Comparison of ENCODE assay signal across 24 mouse cellular contexts in genomic region chr2:116200795-116201194, GRCm38 (mm10).
DNase-seq lines count a peak whose midpoint lies in the region; ATAC-seq and TF ChIP-seq lines count a peak whose summit lies in the region.
"Had no signal": no experiment of that assay in that cellular context is flagged by ENCODE, and none has a peak within 500 bp of the region (broad histone marks: within the 10 kb centered on the region; RNA-seq: fewer than 3 reads in every experiment).

No protein-coding gene starts in this region.

- H3K9me3 ChIP-seq in hindbrain, embryonic 12.5 days (replicated peaks): no peaks in the 10 kb centered on the region
- H3K9me3 ChIP-seq in hindbrain, embryonic 10.5 days: no peaks in the 10 kb centered on the region
- H3K9me3 ChIP-seq in neural tube, embryonic 13.5 days: no peaks in the 10 kb centered on the region
- H3K9me3 ChIP-seq in hindbrain, embryonic 13.5 days: no peaks in the 10 kb centered on the region
- H3K9me3 ChIP-seq in intestine, postnatal 0 days (ENCODE audit: control insufficient read depth): no peaks in the 10 kb centered on the region
- H3K9me3 ChIP-seq: embryonic facial prominence, embryonic 13.5 days; heart, embryonic 10.5 days; heart, embryonic 15.5 days; liver, embryonic 15.5 days had no signal

- no peaks in the 10 kb centered on the region for H3K4me1 ChIP-seq in hindbrain, embryonic 12.5 days
- no peaks in the 10 kb centered on the region for H3K4me1 ChIP-seq in hindbrain, embryonic 10.5 days (replicated peaks)
- H3K4me1 ChIP-seq in neural tube, embryonic 13.5 days (replicated peaks): peaks cover 21% of the 10 kb centered on the region
- H3K4me1 ChIP-seq in hindbrain, embryonic 13.5 days (replicated peaks): peaks cover 18% of the 10 kb centered on the region
- H3K4me1 ChIP-seq in intestine, postnatal 0 days (replicated peaks; ENCODE audit: control insufficient read depth, insufficient read depth, low read length): no peaks in the 10 kb centered on the region
- H3K4me1 ChIP-seq: embryonic facial prominence, embryonic 13.5 days; heart, embryonic 10.5 days; heart, embryonic 15.5 days; liver, embryonic 15.5 days had no signal

- peak overlapping the region; percentile 25; the same call in 1 of the 2 replicates for H3K27ac ChIP-seq in hindbrain, embryonic 12.5 days
- H3K27ac ChIP-seq in hindbrain, embryonic 10.5 days: no peak overlapping the region
- peak overlapping the region; percentile 42; the same call in 1 of the 2 replicates for H3K27ac ChIP-seq in neural tube, embryonic 13.5 days (replicated peaks)
- peak overlapping the region; percentile 75 for H3K27ac ChIP-seq in hindbrain, embryonic 13.5 days
- H3K27ac ChIP-seq in intestine, postnatal 0 days (ENCODE audit: low read depth, low read length): no peak overlapping the region
- H3K27ac ChIP-seq: embryonic facial prominence, embryonic 13.5 days; heart, embryonic 10.5 days; heart, embryonic 15.5 days; liver, embryonic 15.5 days had no signal

- no peak for DNase-seq in hindbrain, embryonic 10.5 days (ENCODE audit: low spot score)
- DNase-seq in neural tube, embryonic 10.5 days (ENCODE audit: extremely low spot score, low spot score): no peak
- DNase-seq in right cerebral cortex, postnatal 10 days (ENCODE audit: low spot score in 2 of 2): no peak
- DNase-seq: adrenal gland, postnatal 14 days; cerebellum, adult 18-20 months; cerebellum, postnatal 10 days; gastrocnemius, postnatal 14 days; kidney, adult 11 months; kidney, postnatal 14 days; layer of hippocampus, adult 9-11 months; liver; lung, embryonic 14.5 days; lung, postnatal 14 days; right cerebral cortex, postnatal 25 days; thymus, postnatal 36 days had no signal

- H3K4me3 ChIP-seq in hindbrain, embryonic 12.5 days: no peak overlapping the region
- H3K4me3 ChIP-seq in hindbrain, embryonic 10.5 days: no peak overlapping the region
- H3K4me3 ChIP-seq in neural tube, embryonic 13.5 days: no peak overlapping the region
- H3K4me3 ChIP-seq in hindbrain, embryonic 13.5 days: no peak overlapping the region
- H3K4me3 ChIP-seq in intestine, postnatal 0 days (ENCODE audit: low read depth, low read length): no peak overlapping the region
- H3K4me3 ChIP-seq: embryonic facial prominence, embryonic 13.5 days; heart, embryonic 10.5 days; heart, embryonic 15.5 days; liver, embryonic 15.5 days had no signal

- no peak overlapping the region for H3K9ac ChIP-seq in hindbrain, embryonic 12.5 days
- H3K9ac ChIP-seq in neural tube, embryonic 13.5 days: no peak overlapping the region
- 0 out of 2 replicates have a peak overlapping the region, but pooled peaks have one; percentile 24 for H3K9ac ChIP-seq in hindbrain, embryonic 13.5 days
- no peak overlapping the region for H3K9ac ChIP-seq in intestine, postnatal 0 days (ENCODE audit: low read depth, low read length)
- H3K9ac ChIP-seq: embryonic facial prominence, embryonic 13.5 days; heart, embryonic 15.5 days; liver, embryonic 15.5 days; lung, embryonic 14.5 days had no signal

- no peaks in the 10 kb centered on the region for H3K27me3 ChIP-seq in hindbrain, embryonic 12.5 days
- H3K27me3 ChIP-seq in hindbrain, embryonic 10.5 days (ENCODE audit: insufficient read depth, poor library complexity, severe bottlenecking): no peaks in the 10 kb centered on the region
- H3K27me3 ChIP-seq in neural tube, embryonic 13.5 days: no peaks in the 10 kb centered on the region
- no peaks in the 10 kb centered on the region for H3K27me3 ChIP-seq in hindbrain, embryonic 13.5 days
- H3K27me3 ChIP-seq in intestine, postnatal 0 days (replicated peaks; ENCODE audit: control insufficient read depth, insufficient read depth, low read length): no peaks in the 10 kb centered on the region
- H3K27me3 ChIP-seq: embryonic facial prominence, embryonic 13.5 days; heart, embryonic 15.5 days; liver, embryonic 15.5 days had no signal

- peak; percentile 40; the same call in 1 of the 2 replicates for ATAC-seq in hindbrain, embryonic 12.5 days (ENCODE audit: low FRiP score)
- 0 out of 2 replicates have a peak, but pooled peaks have one; percentile 37 for ATAC-seq in neural tube, embryonic 13.5 days (ENCODE audit: low read depth)
- 0 out of 2 replicates have a peak, but pooled peaks have one; percentile 27 for ATAC-seq in hindbrain, embryonic 13.5 days (ENCODE audit: low FRiP score)
- no peak for ATAC-seq in intestine, postnatal 0 days
- ATAC-seq: CD4-positive, CD25-positive, alpha-beta regulatory T cell, adult 4 months had no signal

- 61% methylated on average over 5 of the region's 5 CpGs for WGBS in hindbrain, embryonic 12.5 days
- 79% methylated on average over 5 of the region's 5 CpGs for WGBS in hindbrain, embryonic 10.5 days
- 52% methylated on average over 5 of the region's 5 CpGs for WGBS in neural tube, embryonic 13.5 days
- 45% methylated on average over 5 of the region's 5 CpGs for WGBS in hindbrain, embryonic 13.5 days
- 51% methylated on average over 5 of the region's 5 CpGs for WGBS in intestine, postnatal 0 days

- no peaks in the 10 kb centered on the region for H3K36me3 ChIP-seq in hindbrain, embryonic 12.5 days
- H3K36me3 ChIP-seq in hindbrain, embryonic 10.5 days: no peaks in the 10 kb centered on the region
- H3K36me3 ChIP-seq in neural tube, embryonic 13.5 days: no peaks in the 10 kb centered on the region
- H3K36me3 ChIP-seq in hindbrain, embryonic 13.5 days: no peaks in the 10 kb centered on the region
- H3K36me3 ChIP-seq in intestine, postnatal 0 days (ENCODE audit: control insufficient read depth, insufficient read depth): no peaks in the 10 kb centered on the region
- H3K36me3 ChIP-seq: embryonic facial prominence, embryonic 13.5 days; heart, embryonic 10.5 days; heart, embryonic 15.5 days; liver, embryonic 15.5 days had no signal

- no peak for TF ChIP-seq CTCF in intestine, postnatal 0 days (IDR thresholded peaks at IDR 0.05; ENCODE audit: low read depth)

- no peak overlapping the region for H3K4me2 ChIP-seq in hindbrain, embryonic 12.5 days (replicated peaks)
- peak overlapping the region; percentile 39; the same call in 1 of the 2 replicates for H3K4me2 ChIP-seq in neural tube, embryonic 13.5 days
- no peak overlapping the region for H3K4me2 ChIP-seq in hindbrain, embryonic 13.5 days
- H3K4me2 ChIP-seq in intestine, postnatal 0 days (replicated peaks; ENCODE audit: low read depth): no peak overlapping the region
- H3K4me2 ChIP-seq: embryonic facial prominence, embryonic 13.5 days; heart, embryonic 15.5 days; liver, embryonic 15.5 days; lung, embryonic 14.5 days had no signal

Comparison
In these comparisons a context has a peak if more than half of its experiments do, and no peak if none do; other contexts are left out.
1. H3K27ac ChIP-seq: peak in hindbrain, embryonic 12.5 days (single experiment), neural tube, embryonic 13.5 days (single experiment) and hindbrain, embryonic 13.5 days (single experiment); none in hindbrain, embryonic 10.5 days (single experiment) and intestine, postnatal 0 days (single experiment).